Mouse (Mus musculus): ENCODE measurements around the gene Hist1h3e.

The Hist1h3e gene

GRCm38 (mm10) chr13:23530181-23530900, 31.8 kb downstream of the Hist1h3e start:
- in situ Hi-C loops (cut with MboI; ENCODE audit: unreplicated experiment in 2 of 2) = loop anchor here in 1 of 2 experiments (5.0 kb wide), 1 partner anchor 57 kb away; no protein-coding TSS in a partner anchor

- in situ Hi-C loops (cut with MboI; ENCODE audit: unreplicated experiment in 2 of 2) = loop anchor here (5.0 kb wide), 2 partner anchors 58 to 63 kb away; no protein-coding TSS in a partner anchor
Observed at GRCm38 (mm10) chr13:23529480-23530165, 32.5 kb downstream of the Hist1h3e start.

DNA sequence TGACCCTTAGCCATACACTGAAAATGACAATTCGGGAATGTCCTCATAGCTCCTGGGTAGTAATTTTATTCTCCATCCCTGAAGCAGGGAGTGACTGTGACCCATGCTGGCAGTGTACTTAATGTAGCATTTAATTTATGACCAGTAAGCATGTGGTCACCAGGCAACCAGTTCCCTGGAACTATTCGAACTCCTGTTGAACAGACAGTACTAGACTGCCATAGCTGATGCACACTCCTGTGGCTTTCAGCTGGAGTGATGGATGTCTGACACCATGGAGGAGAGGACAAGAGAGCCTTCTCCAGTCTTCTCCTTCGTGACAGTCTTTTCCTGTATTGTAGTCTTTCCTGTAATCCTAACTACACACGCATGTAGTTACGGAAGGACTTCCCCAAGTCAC, 33.2 kb downstream of the Hist1h3e start:
- in situ Hi-C loops (cut with MboI; ENCODE audit: unreplicated experiment in 2 of 2) = loop anchor here in 1 of 2 experiments (5.0 kb wide), 1 partner anchor 63 kb away; no protein-coding TSS in a partner anchor

- in situ Hi-C loops (cut with MboI; ENCODE audit: unreplicated experiment in 2 of 2) = loop anchor here in 1 of 2 experiments (5.0 kb wide), 1 partner anchor 66 kb away; no protein-coding TSS in a partner anchor
Observed at GRCm38 (mm10) chr13:23526312-23526711, 35.9 kb downstream of the Hist1h3e start.

DNA sequence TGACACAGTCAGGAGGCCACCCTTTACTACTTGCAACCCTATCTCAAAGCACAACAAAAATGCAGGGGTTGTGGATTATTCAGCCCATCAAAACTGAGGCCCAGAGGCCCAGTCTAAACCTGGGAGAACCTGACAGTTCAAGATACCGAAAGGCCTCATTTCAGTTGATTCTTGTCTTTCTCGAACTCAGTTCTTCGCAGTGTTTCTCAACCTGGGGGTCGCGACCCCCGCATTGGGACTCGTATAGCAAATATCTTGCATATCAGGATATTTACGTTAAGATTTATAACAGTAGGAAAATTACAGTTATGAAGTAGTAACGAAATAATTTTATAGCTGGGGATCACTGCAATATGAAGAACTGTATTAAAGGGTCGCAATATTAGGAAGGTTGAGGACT, 36.3 kb downstream of the Hist1h3e start:
- in situ Hi-C loops (cut with MboI; ENCODE audit: unreplicated experiment in 2 of 2) = loop anchor here in 1 of 2 experiments (5.0 kb wide), 1 partner anchor 66 kb away; no protein-coding TSS in a partner anchor

- in situ Hi-C loops (cut with MboI; ENCODE audit: unreplicated experiment in 2 of 2) = loop anchor here in 1 of 2 experiments (5.0 kb wide), 1 partner anchor 68 kb away; no protein-coding TSS in a partner anchor
Observed at GRCm38 (mm10) chr13:23524654-23525053, 37.5 kb downstream of the Hist1h3e start.

- in situ Hi-C loops (cut with MboI; ENCODE audit: unreplicated experiment in 2 of 2) = no loop called here
Observed at GRCm38 (mm10) chr13:23523976-23524375, 38.2 kb downstream of the Hist1h3e start.

DNA sequence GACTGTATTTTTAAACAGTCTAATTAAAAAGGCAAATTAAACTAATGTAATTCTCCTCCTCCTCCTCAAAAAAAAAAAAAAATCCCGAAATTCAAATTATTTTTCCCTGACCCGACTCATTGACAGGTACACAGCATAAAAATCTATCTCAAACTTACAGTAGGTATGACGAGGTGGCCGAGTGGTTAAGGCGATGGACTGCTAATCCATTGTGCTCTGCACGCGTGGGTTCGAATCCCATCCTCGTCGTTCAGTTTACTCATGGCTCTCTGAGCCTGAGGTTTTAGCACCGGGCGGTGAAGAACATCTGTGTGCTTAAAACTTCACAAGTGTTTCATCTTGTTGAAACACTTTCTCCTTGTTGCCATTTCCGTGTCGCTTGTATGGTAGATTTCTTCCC, 40.5 kb downstream of the Hist1h3e start:
- in situ Hi-C loops (cut with MboI; ENCODE audit: unreplicated experiment in 2 of 2) = no loop called here

GRCm38 (mm10) chr13:23519416-23519815, 42.8 kb downstream of the Hist1h3e start:
- in situ Hi-C loops (cut with MboI; ENCODE audit: unreplicated experiment in 2 of 2) = loop anchor here (5.0 to 10.0 kb wide), 7 partner anchors 72 to 1807 kb away; no protein-coding TSS in a partner anchor

DNA sequence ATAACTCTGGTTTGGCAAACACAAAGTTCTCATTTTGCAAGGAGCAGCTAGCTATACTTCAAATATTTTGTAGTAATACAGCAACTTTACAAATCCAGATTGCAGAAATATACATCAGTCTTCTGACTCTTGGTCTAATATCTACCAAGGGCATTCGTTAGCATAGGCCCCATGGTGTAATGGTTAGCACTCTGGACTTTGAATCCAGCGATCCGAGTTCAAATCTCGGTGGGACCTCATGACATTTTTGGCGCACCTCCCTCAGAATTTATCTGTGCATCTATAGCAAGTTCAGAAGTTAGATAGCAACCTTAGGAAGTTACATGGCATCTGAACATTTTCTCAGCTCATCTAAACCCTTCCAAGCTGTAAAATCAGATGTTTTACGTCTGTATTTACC, 43.3 kb downstream of the Hist1h3e start:
- in situ Hi-C loops (cut with MboI; ENCODE audit: unreplicated experiment in 2 of 2) = loop anchor here (5.0 to 10.0 kb wide), 7 partner anchors 72 to 1807 kb away; no protein-coding TSS in a partner anchor

DNA sequence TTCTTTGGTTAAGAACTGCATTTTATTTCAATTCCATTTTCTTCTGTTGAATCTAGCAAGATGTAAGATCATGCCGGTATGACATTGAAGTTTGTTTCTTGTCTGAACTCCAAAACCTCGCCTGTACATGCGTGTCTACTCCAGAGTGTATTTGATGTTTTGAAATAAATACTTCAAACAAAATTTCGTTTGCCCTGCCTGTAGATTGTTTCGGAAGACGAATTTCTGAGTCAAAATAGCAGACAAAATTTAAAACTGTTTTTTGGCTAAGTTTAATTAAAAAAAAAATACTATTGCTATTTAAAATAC, 43.9 kb downstream of the Hist1h3e start:
- in situ Hi-C loops (cut with MboI; ENCODE audit: unreplicated experiment in 2 of 2) = loop anchor here (5.0 to 10.0 kb wide), 7 partner anchors 71 to 1806 kb away; no protein-coding TSS in a partner anchor

DNA sequence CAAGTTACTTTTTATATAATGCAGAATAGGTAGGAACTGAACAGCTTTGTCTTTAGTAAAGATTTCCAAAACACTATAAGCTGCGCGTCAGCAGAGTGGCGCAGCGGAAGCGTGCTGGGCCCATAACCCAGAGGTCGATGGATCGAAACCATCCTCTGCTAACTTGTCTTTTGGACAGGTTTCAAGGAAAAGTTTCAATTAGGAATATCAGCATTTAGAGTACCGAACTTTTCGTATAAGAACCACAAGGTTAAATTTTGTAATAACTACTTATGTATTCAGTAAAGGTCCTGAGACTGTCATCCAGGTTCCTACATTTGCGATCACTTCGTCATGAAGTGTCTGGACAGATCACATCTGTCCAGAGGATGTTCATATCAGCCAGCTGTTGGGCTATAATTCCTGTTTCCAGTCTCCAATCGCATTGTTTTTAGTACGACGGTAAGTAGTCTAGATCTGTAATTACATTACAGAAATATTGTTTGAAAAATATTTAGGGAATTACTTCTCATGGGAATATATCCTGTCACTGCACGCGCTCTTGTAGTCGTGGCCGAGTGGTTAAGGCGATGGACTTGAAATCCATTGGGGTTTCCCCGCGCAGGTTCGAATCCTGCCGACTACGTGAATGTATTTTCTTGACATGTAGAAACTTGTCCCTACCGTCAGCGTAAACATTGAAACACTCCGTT, 44.4 kb downstream of the Hist1h3e start:
- in situ Hi-C loops (cut with MboI; ENCODE audit: unreplicated experiment in 2 of 2) = loop anchor here (5.0 to 10.0 kb wide), 7 partner anchors 70 to 1805 kb away; no protein-coding TSS in a partner anchor

DNA sequence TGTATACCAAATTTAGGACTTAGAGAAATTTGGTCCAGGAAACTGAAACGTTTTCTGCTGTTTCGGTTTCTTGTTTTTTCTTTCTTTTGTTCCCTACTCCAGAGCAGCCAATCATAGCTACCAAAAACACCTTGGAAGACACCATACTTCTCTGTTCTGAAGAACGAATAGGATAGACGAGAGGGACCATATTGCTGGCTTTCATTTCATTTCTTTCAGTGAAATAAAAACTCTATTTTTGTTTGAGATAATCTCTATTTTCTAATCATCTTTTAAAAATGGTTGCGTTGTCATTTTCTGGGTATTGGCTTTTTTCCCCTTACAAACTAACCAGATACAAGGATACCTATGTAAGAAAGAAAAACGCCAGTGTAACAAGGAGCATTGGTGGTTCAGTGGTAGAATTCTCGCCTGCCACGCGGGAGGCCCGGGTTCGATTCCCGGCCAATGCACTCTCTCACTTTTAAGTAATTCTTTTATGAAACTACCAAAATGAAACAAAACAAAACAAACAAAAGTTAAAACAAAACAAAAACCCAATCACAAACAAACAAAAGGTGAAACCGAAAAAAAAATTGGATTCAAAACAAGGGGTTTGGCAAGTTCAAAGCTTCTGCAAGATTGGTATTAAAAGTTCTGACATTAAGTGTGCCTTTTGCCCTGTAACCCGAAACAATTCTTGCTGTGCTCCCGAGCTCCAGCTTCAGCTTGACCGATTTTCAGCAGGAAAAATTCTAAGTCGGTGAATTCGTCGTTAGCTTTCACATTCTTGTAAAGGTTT, 45.2 kb downstream of the Hist1h3e start:
- in situ Hi-C loops (cut with MboI; ENCODE audit: unreplicated experiment in 2 of 2) = loop anchor here (5.0 to 10.0 kb wide), 7 partner anchors 70 to 1805 kb away; no protein-coding TSS in a partner anchor

DNA sequence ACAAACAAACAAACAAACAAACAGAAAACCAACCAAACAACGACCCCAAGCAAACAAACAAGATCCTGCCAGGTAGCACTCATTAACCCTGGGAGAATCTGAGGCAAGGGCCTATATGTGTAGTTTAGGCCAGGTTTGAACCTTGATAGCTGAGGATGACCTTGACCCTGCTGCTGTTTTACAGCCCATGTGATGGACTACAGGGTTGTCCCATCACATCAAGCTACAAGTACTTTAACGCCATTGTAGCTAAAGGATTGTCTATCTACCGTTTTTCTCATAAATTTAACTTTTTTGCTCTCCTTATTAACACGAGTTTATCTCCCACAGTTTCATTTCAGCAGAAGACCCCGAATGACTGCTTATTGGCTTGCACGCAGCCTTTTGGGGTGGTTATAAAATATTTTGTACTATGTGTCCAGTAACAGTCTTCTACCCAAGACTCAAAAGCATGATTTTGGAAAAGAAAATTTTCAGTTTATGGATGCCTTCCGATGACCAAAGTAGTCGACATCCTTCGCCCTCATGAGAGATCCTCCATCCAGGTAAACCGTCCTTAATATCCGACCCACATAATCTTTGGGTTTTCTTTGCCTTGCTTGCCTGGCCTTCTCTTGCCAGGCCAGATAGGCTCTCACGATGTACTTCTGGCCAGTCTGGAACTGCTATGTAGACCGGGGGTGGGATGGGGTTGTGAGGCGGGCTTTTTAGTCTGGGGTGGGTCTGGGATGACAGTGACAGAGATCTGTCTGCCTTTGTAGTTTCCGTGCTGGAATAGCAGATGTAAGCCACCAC, 46.1 kb downstream of the Hist1h3e start:
- in situ Hi-C loops (cut with MboI; ENCODE audit: unreplicated experiment in 2 of 2) = loop anchor here (5.0 to 10.0 kb wide), 7 partner anchors 69 to 1804 kb away; no protein-coding TSS in a partner anchor

GRCm38 (mm10) chr13:23515281-23515680, 46.9 kb downstream of the Hist1h3e start:
- in situ Hi-C loops (cut with MboI; ENCODE audit: unreplicated experiment in 2 of 2) = loop anchor here (5.0 to 10.0 kb wide), 7 partner anchors 68 to 1803 kb away; no protein-coding TSS in a partner anchor

DNA sequence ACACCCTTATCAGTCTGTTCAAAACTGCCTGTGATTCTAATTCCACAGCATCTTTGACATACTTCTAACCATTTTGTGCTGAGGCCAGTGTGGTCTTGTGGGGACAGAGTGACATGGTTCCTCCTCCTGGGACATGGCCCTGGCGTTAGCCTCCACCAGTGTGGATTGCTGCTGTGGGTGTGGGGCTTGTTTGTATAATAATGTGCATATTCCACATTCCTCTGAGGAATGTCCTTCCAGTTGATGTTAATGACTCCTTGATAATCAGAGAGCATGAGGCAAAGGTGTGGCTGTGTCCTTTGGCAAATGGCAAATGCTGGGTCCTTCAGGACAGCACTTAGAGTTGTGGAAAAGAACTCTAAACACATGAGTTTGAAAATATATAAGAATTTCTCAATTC, 48.7 kb downstream of the Hist1h3e start:
- in situ Hi-C loops (cut with MboI; ENCODE audit: unreplicated experiment in 2 of 2) = loop anchor here (10.0 kb wide), 2 partner anchors 1489 to 1659 kb away; no protein-coding TSS in a partner anchor
